Comparison of ENCODE assay signal across 9 mouse cellular contexts in the genomic region with DNA sequence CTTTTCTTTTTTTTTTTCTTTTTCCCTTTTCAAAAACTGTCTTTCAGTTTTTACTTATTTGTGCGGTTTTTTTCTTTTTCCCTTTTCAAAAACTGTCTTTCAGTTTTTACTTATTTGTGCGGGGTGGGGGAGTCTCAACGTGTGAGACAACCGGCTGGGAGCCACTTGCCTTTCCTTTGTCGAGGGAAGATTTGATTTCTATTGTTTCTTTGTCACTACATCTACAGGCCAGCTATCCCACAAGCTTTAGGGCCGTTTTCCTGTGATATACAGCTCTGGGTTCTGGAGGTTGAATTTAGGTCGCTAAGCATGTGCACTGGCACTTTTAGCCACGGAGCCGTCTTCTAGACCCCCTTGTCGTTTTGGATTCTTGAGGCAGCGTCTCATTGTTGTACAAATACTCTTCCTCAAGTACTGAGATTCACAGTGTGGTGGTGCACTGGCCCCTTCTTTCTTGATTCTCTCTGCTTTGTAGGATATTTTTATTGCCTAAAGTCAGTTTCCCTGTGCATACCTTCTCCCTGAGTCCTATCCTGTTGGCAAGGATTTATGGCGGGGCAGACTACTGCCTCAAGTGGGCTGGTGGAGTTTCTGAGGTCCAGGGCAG. TPM values are rescaled to one million over a fixed set of nuclear protein-coding genes. Genes with fewer than 3 reads are reported as not detected.
DNase-seq lines count a peak whose midpoint lies in the region; ATAC-seq and TF ChIP-seq lines count a peak whose summit lies in the region.
"Had no signal": no experiment of that assay in that cellular context is flagged by ENCODE, and none has a peak within 500 bp of the region (broad histone marks: within the 10 kb centered on the region; RNA-seq: fewer than 3 reads in every experiment).

No protein-coding gene starts in this region.

- no peaks in the 10 kb centered on the region for H3K27me3 ChIP-seq in hindbrain, embryonic 10.5 days (ENCODE audit: insufficient read depth, poor library complexity, severe bottlenecking)
- H3K27me3 ChIP-seq in hindbrain, embryonic 13.5 days = peaks cover 5% of the 10 kb centered on the region; the same call in 1 of the 2 replicates
- no peaks in the 10 kb centered on the region for H3K27me3 ChIP-seq in E14TG2a.4 (ENCODE audit: insufficient read depth, low read length)

- H3K9me3 ChIP-seq in hindbrain, embryonic 10.5 days = no peaks in the 10 kb centered on the region
- H3K9me3 ChIP-seq in hindbrain, embryonic 13.5 days = no peaks in the 10 kb centered on the region
- H3K9me3 ChIP-seq in E14TG2a.4 (ENCODE audit: low read length) = no peaks in the 10 kb centered on the region
- H3K9me3 ChIP-seq: liver, embryonic 15.5 days had no signal

- no peak for DNase-seq in hindbrain, embryonic 10.5 days (ENCODE audit: low spot score)
- DNase-seq in ES-CJ7 (ENCODE audit: low read depth, low spot score) = peak; percentile 64
- no peak for DNase-seq in urinary bladder, postnatal 14 days (ENCODE audit: low spot score)
- DNase-seq in adrenal gland, adult 18-20 months (ENCODE audit: low spot score in 2 of 2) = no peak
- DNase-seq in adrenal gland, postnatal 14 days = no peak

- peak overlapping the region; percentile 72 for H3K27ac ChIP-seq in hindbrain, embryonic 10.5 days
- no peak overlapping the region for H3K27ac ChIP-seq in hindbrain, embryonic 13.5 days
- H3K27ac ChIP-seq in embryonic fibroblast, embryonic 13.5 days (ENCODE audit: insufficient read depth, low read length) = peak overlapping the region; percentile 83
- H3K27ac ChIP-seq: liver, embryonic 15.5 days had no signal

- no peak for TF ChIP-seq CTCF in E14TG2a.4 (conservative IDR thresholded peaks at IDR 0.05; ENCODE audit: low read length)
- TF ChIP-seq CTCF in embryonic fibroblast, embryonic 13.5 days (IDR thresholded peaks at IDR 0.05; ENCODE audit: borderline replicate concordance, insufficient read depth, low read length) = no peak

- H3K4me1 ChIP-seq in hindbrain, embryonic 10.5 days (replicated peaks) = peaks cover 30% of the 10 kb centered on the region
- peaks cover 5% of the 10 kb centered on the region for H3K4me1 ChIP-seq in hindbrain, embryonic 13.5 days (replicated peaks)
- H3K4me1 ChIP-seq in E14TG2a.4 (replicated peaks; ENCODE audit: low read depth, low read length) = peaks cover 93% of the 10 kb centered on the region
- peaks cover 23% of the 10 kb centered on the region for H3K4me1 ChIP-seq in embryonic fibroblast, embryonic 13.5 days (ENCODE audit: control insufficient read depth, insufficient read depth, low read length)
- H3K4me1 ChIP-seq: liver, embryonic 15.5 days had no signal

- WGBS in hindbrain, embryonic 10.5 days = 10% methylated on average over 12 of the region's 12 CpGs
- 9% methylated on average over 12 of the region's 12 CpGs for WGBS in hindbrain, embryonic 13.5 days

- no peaks in the 10 kb centered on the region for H3K36me3 ChIP-seq in hindbrain, embryonic 10.5 days
- no peaks in the 10 kb centered on the region for H3K36me3 ChIP-seq in hindbrain, embryonic 13.5 days
- peaks cover 48% of the 10 kb centered on the region for H3K36me3 ChIP-seq in E14TG2a.4 (ENCODE audit: insufficient read depth, low read length)
- H3K36me3 ChIP-seq: liver, embryonic 15.5 days had no signal

- ATAC-seq in hindbrain, embryonic 13.5 days (ENCODE audit: low FRiP score) = no peak

- no peak overlapping the region for H3K4me2 ChIP-seq in hindbrain, embryonic 13.5 days
- H3K4me2 ChIP-seq: liver, embryonic 15.5 days had no signal

- TF ChIP-seq POLR2A in embryonic fibroblast, embryonic 13.5 days (IDR thresholded peaks at IDR 0.05; ENCODE audit: low read depth, low read length) = no peak

- no peak overlapping the region for H3K9ac ChIP-seq in hindbrain, embryonic 13.5 days
- H3K9ac ChIP-seq: liver, embryonic 15.5 days had no signal

- peak overlapping the region; percentile 16 for H3K4me3 ChIP-seq in hindbrain, embryonic 10.5 days
- H3K4me3 ChIP-seq in hindbrain, embryonic 13.5 days = no peak overlapping the region
- H3K4me3 ChIP-seq in E14TG2a.4 (replicated peaks; ENCODE audit: low read length) = peak overlapping the region; percentile 61
- no peak overlapping the region for H3K4me3 ChIP-seq in embryonic fibroblast, embryonic 13.5 days (ENCODE audit: insufficient read depth, low read length)
- H3K4me3 ChIP-seq: liver, embryonic 15.5 days had no signal

RNA-seq across cellular contexts. Expression of a gene that starts 12.1 kb away (rescaled TPM):
- polyA plus RNA-seq in hindbrain, embryonic 10.5 days (2016; fragmentation: Nextera tagmentation; extraction: Ambion mirVana) = 28.4 and 32.5 TPM in 2 replicates
- polyA plus RNA-seq in hindbrain, embryonic 13.5 days (2015; fragmentation: Nextera tagmentation; extraction: Ambion mirVana) = 5.0 and 5.4 TPM in 2 replicates
- polyA plus RNA-seq in embryonic fibroblast, embryonic 13.5 days (2011; ENCODE audit: insufficient read length, low read depth, missing spikeins) = 22.7 and 34.1 TPM in 2 replicates
- 10 to 100 TPM; 63.3 to 89.9 TPM for total RNA-seq in adrenal gland, adult 18-20 months (2021)
- 61.0 and 61.5 TPM in 2 replicates for total RNA-seq in adrenal gland, postnatal 14 days (2021)

RNA-seq across cellular contexts. Expression of a gene that starts 26.3 kb away (rescaled TPM):
- polyA plus RNA-seq in hindbrain, embryonic 10.5 days (2016; fragmentation: Nextera tagmentation; extraction: Ambion mirVana) = 242 and 269 TPM in 2 replicates
- polyA plus RNA-seq in hindbrain, embryonic 13.5 days (2015; fragmentation: Nextera tagmentation; extraction: Ambion mirVana) = 403 and 404 TPM in 2 replicates
- 88.1 and 93.0 TPM in 2 replicates for polyA plus RNA-seq in embryonic fibroblast, embryonic 13.5 days (2011; ENCODE audit: insufficient read length, low read depth, missing spikeins)
- 100 to 1,000 TPM; 131 to 132 TPM for total RNA-seq in adrenal gland, adult 18-20 months (2021)
- total RNA-seq in adrenal gland, postnatal 14 days (2021) = 133 and 148 TPM in 2 replicates

RNA-seq across cellular contexts. Expression of a gene that starts 54.6 kb away (rescaled TPM):
- polyA plus RNA-seq in hindbrain, embryonic 10.5 days (2016; fragmentation: Nextera tagmentation; extraction: Ambion mirVana) = 24.2 and 27.2 TPM in 2 replicates
- 3.8 and 4.4 TPM in 2 replicates for polyA plus RNA-seq in hindbrain, embryonic 13.5 days (2015; fragmentation: Nextera tagmentation; extraction: Ambion mirVana)
- 8.3 and 10.9 TPM in 2 replicates for polyA plus RNA-seq in embryonic fibroblast, embryonic 13.5 days (2011; ENCODE audit: insufficient read length, low read depth, missing spikeins)
- total RNA-seq in adrenal gland, adult 18-20 months (2021) = not detected
- total RNA-seq in adrenal gland, postnatal 14 days (2021) = 1.7 and 2.9 TPM in 2 replicates

Comparison
In these comparisons a context has a peak if more than half of its experiments do, and no peak if none do; other contexts are left out.
1. H3K4me3 ChIP-seq: peak in hindbrain, embryonic 10.5 days (single experiment) and E14TG2a.4 (single experiment); none in hindbrain, embryonic 13.5 days (single experiment) and embryonic fibroblast, embryonic 13.5 days (single experiment).